Mouse (Mus musculus) layer of hippocampus, adult 9-11 months (tissue): ENCODE results near the gene Lsm10.

Experiments
- DNase-seq: peaks from one replicate; pipeline ENCODE4 v3.0.0; 2022

Gene Lsm10

GRCm38 (mm10) chr4:126120506-126120905 is 24.1 kb downstream of the Lsm10 start:
- no peak for DNase-seq

- no peak for DNase-seq
Measured at GRCm38 (mm10) chr4:126123309-126124040, 27.1 kb downstream of the Lsm10 start.

GRCm38 (mm10) chr4:126130502-126130901 is 34.1 kb downstream of the Lsm10 start:
- DNase-seq, result no peak

- peak; percentile 84 for DNase-seq
Measured at GRCm38 (mm10) chr4:126131290-126132121, 35.1 kb downstream of the Lsm10 start.

- DNase-seq, result no peak
Measured at GRCm38 (mm10) chr4:126132636-126133264, 36.3 kb downstream of the Lsm10 start.

- no peak for DNase-seq
Measured at GRCm38 (mm10) chr4:126134236-126134635, 37.8 kb downstream of the Lsm10 start.

GRCm38 (mm10) chr4:126134639-126135038 is 38.2 kb downstream of the Lsm10 start:
- peak; percentile 59 for DNase-seq

- DNase-seq, result no peak
Measured at GRCm38 (mm10) chr4:126137773-126138172, 41.4 kb downstream of the Lsm10 start.

GRCm38 (mm10) chr4:126141021-126141420 is 44.6 kb downstream of the Lsm10 start:
- no peak for DNase-seq

- DNase-seq, result no peak
Measured at GRCm38 (mm10) chr4:126145396-126145795, 49.0 kb downstream of the Lsm10 start.

GRCm38 (mm10) chr4:126146974-126147532 is 50.6 kb downstream of the Lsm10 start:
- DNase-seq, result no peak

GRCm38 (mm10) chr4:126147533-126148160 is 51.2 kb downstream of the Lsm10 start, which contains the start of gene Eva1b:
Gene Eva1b, plus strand, starts transcription at chr4:126147744.
- no peak for DNase-seq
